Mouse (Mus musculus) heart, embryonic 14.5 days (tissue): ENCODE measurements at regions not wholly inside any gene's neighbourhood (a gene's known extent, or its start where the extent isn't known, plus 50 kb on each side); places are given as distances from the start of the nearest gene placed in this dataset.

Experiments used
- ATAC-seq: fragments of 200-750 bp; cut with Nextera tagmentation; 2 replicates; pipeline ENCODE4 v1.8.0; 2017; ENCODE audit warnings: low read depth, moderate TSS enrichment; ENCODE audit not compliant: insufficient number of reproducible peaks, insufficient read depth, low FRiP score
- H3K27ac ChIP-seq, 2 experiments: fragments of 200-500 bp in 1 of 2; fragments of 300-500 bp in 1 of 2; sonication (generic) in 1 of 2; replicated peaks in 1 of 2; 2 replicates each; pipeline ENCODE4 v1.5.1; 2012 to 2014; ENCODE audit warnings: low read depth in 2 of 2, low read length in 2 of 2, control low read depth in 1 of 2, mild to moderate bottlenecking in 1 of 2, mixed read lengths in 1 of 2; ENCODE audit not compliant: control insufficient read depth in 1 of 2, insufficient read depth in 1 of 2
- H3K27me3 ChIP-seq: fragments of 300-500 bp; sonication (generic); 2 replicates; pipeline ENCODE4 v1.6.1; 2014; ENCODE audit warnings: mild to moderate bottlenecking, low read length, control low read depth; ENCODE audit not compliant: control insufficient read depth, insufficient read depth
- H3K36me3 ChIP-seq: fragments of 300-500 bp; sonication (generic); 2 replicates; pipeline ENCODE4 v1.6.1; 2014; ENCODE audit warnings: mild to moderate bottlenecking, control low read depth, low read length, mixed read lengths; ENCODE audit not compliant: control insufficient read depth, insufficient read depth
- H3K4me1 ChIP-seq, 2 experiments: fragments of 200-500 bp in 1 of 2; fragments of 300-500 bp in 1 of 2; sonication (generic) in 1 of 2; 2 replicates each; pipeline ENCODE4 v1.6.1; 2012 to 2014; ENCODE audit warnings: low read length in 2 of 2, control low read depth in 1 of 2, mixed read lengths in 1 of 2; ENCODE audit not compliant: control insufficient read depth in 2 of 2, insufficient read depth in 2 of 2
- H3K4me2 ChIP-seq: fragments of 300-500 bp; sonication (generic); 2 replicates; pipeline ENCODE4 v1.6.1; 2014; ENCODE audit warnings: mild to moderate bottlenecking, low read length
- H3K4me3 ChIP-seq, 2 experiments: fragments of 200-500 bp in 1 of 2; fragments of 300-500 bp in 1 of 2; sonication (generic) in 1 of 2; 2 replicates each; pipeline ENCODE4 v1.5.1; 2012 to 2014; ENCODE audit warnings: low read length in 2 of 2, mild to moderate bottlenecking in 2 of 2, control low read depth in 1 of 2, low read depth in 1 of 2, moderate library complexity in 1 of 2; ENCODE audit not compliant: control insufficient read depth in 1 of 2, insufficient read depth in 1 of 2
- H3K9ac ChIP-seq: fragments of 300-500 bp; sonication (generic); 2 replicates; pipeline ENCODE4 v1.6.1; 2014; ENCODE audit warnings: mild to moderate bottlenecking, low read length
- H3K9me3 ChIP-seq: fragments of 300-500 bp; sonication (generic); 2 replicates; pipeline ENCODE4 v1.6.1; 2016; ENCODE audit warnings: low read length, control low read depth; ENCODE audit not compliant: control insufficient read depth
- WGBS: fragments of 180-500 bp; shearing (Covaris S2); extraction: QIAGEN DNeasy Blood & Tissue Kit; methylation state at CpG from one replicate; pipeline ENCODE4 v1.1.7; 2014; 5-methylcytosine and 5-hydroxymethylcytosine counted together

DNA sequence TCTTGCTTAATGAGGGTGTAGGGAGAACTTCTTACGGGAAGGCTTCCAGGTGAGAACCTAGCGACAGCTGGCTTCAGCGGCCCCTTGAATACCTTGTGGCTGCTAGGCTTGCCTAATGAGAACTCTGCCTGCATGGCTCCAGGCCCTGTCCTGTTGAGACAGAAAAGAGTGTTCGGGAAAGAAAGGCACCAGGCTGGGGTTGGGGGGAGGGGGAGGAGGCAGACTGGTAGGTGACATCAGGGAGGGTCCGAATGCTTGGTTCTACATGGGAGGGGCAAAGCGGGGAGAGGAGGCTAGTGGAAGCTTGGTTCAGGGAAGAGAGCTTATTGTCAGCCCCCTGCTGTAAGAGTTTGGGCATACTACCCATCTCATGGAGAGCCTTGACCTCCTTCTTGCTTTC lies 1164.9 kb upstream of the A1bg start:
- WGBS, result 65% methylated on average over 6 of the region's 6 CpGs
- Histone ChIP-seq H3K9me3 (no peaks in the 10 kb centered on the region), H3K27me3 (no peaks in the 10 kb centered on the region), H3K4me2 (no peak overlapping the region), H3K27ac (no peak overlapping the region), H3K36me3 (no peaks in the 10 kb centered on the region), H3K9ac (no peak overlapping the region), H3K4me3 (no peak overlapping the region), H3K4me1 (peaks cover 8 to 9% of the 10 kb centered on the region in 2 experiments)
- ATAC-seq, result no peak

DNA sequence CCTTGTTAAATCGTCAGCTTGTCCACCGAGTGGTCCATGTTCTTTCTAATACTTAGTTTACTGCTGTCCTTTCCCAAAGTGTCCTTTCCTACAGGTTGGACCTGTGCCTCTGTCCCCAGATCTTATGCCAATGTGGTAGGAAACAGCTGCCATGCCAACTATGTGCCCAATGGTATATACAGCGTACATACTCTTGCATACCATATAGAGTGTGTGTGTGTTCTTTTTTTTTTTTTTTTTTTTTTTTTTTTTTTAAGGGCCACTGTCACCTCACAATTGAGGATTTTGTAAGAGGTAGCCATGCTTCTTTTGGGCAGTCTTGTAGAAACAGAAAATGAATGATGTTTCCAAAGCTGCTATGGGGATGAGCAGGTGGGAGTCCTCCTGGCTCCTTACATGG lies 1163.2 kb upstream of the A1bg start:
- H3K27me3 ChIP-seq, result no peaks in the 10 kb centered on the region
- no peak for ATAC-seq
- no peak overlapping the region for H3K9ac ChIP-seq
- no peaks in the 10 kb centered on the region for H3K36me3 ChIP-seq
- no peak overlapping the region for H3K27ac ChIP-seq
- H3K4me1 ChIP-seq, result no peaks in the 10 kb centered on the region; a peak in 1 of 4 replicates
- H3K9me3 ChIP-seq, result no peaks in the 10 kb centered on the region
- no peak overlapping the region for H3K4me2 ChIP-seq
- 86% methylated on average over 3 of the region's 3 CpGs for WGBS
- H3K4me3 ChIP-seq, result no peak overlapping the region

GRCm38 (mm10) chr15:62083347-62083746 lies 1160.5 kb upstream of the A1bg start:
- Histone ChIP-seq H3K4me3 (no peak overlapping the region), H3K27me3 (no peaks in the 10 kb centered on the region), H3K27ac (no peak overlapping the region), H3K9me3 (no peaks in the 10 kb centered on the region), H3K4me2 (no peak overlapping the region), H3K4me1 (peaks cover 7% of the 10 kb centered on the region in 2 experiments), H3K36me3 (no peaks in the 10 kb centered on the region), H3K9ac (no peak overlapping the region)
- 82% methylated on average over 3 of the region's 3 CpGs for WGBS
- ATAC-seq, result no peak

GRCm38 (mm10) chr15:62082539-62082938 lies 1159.7 kb upstream of the A1bg start:
- no peak overlapping the region for H3K4me2 ChIP-seq
- WGBS, result 90% methylated on average over 2 of the region's 2 CpGs
- ATAC-seq, result no peak
- H3K9me3 ChIP-seq, result no peaks in the 10 kb centered on the region
- H3K36me3 ChIP-seq, result no peaks in the 10 kb centered on the region
- no peaks in the 10 kb centered on the region for H3K27me3 ChIP-seq
- no peak overlapping the region for H3K4me3 ChIP-seq
- H3K9ac ChIP-seq, result no peak overlapping the region
- peaks cover 7% of the 10 kb centered on the region in 2 experiments for H3K4me1 ChIP-seq
- no peak overlapping the region for H3K27ac ChIP-seq

DNA sequence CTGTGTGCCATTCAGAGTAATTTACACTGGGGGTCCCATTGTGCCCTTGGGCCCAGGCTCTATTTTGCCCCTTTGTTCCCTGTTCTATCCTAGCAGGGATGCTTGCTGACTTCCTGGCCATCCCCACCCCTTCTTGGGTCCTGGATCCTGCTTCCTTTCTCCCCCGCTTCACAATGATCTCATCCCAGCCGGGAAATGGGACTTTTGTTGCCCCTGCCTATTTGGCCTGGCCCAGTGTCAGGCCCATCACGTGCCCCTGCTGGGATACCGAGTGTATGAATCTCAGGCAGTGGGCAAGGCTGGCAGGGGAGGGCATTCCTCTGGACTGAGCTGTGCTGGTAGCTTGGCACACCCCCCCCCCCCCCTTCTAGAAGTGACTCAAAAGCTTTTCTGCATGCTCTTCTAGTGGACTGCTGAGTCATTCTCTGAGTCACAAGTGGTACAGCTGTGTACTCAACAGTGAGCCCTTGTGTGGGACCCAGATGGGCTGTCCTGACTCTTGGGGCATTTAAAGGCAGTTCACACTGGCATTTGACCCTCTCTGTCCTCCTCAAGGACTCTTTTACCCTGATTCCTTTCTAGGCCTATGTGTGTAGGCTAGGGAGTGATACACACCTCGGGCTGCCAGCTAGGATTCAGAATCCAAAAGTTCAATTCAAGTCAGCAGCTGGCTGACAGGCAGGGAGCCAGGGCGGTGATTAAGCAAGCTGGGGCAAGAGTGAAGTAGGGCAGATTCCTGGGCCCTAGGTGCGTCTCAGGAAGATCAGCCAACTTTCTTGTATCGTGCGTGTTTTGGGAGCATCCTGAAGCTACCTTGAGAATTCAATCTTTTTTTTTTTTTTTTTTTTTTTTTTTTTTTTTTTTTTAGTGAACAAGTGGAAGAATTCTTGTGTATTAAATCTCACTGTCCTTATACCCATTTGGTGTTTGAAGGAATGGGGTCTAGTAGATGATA lies 1156.6 kb upstream of the A1bg start:
- ATAC-seq, result 0 out of 2 replicates have a peak, but pooled peaks have one; percentile 47
- H3K9ac ChIP-seq, result no peak overlapping the region
- H3K4me2 ChIP-seq, result no peak overlapping the region
- 64% methylated on average over 9 of the region's 9 CpGs for WGBS
- H3K27ac ChIP-seq, result peak overlapping the region; percentile 2 to 44; a peak in 2 of 4 replicates
- no peaks in the 10 kb centered on the region for H3K9me3 ChIP-seq
- no peaks in the 10 kb centered on the region for H3K27me3 ChIP-seq
- no peak overlapping the region for H3K4me3 ChIP-seq
- no peaks in the 10 kb centered on the region for H3K36me3 ChIP-seq
- H3K4me1 ChIP-seq, result peaks cover 7% of the 10 kb centered on the region in 2 experiments; a peak in 3 of 4 replicates

- H3K9ac ChIP-seq, result no peak overlapping the region
- peaks cover 7% of the 10 kb centered on the region in 2 experiments; a peak in 3 of 4 replicates for H3K4me1 ChIP-seq
- no peak overlapping the region for H3K27ac ChIP-seq
- H3K9me3 ChIP-seq, result no peaks in the 10 kb centered on the region
- ATAC-seq, result no peak
- H3K4me3 ChIP-seq, result no peak overlapping the region
- H3K27me3 ChIP-seq, result no peaks in the 10 kb centered on the region
- no peaks in the 10 kb centered on the region for H3K36me3 ChIP-seq
- WGBS, result 78% methylated on average over 5 of the region's 5 CpGs
- H3K4me2 ChIP-seq, result no peak overlapping the region
These were observed 1153.9 kb upstream of the A1bg start for GRCm38 (mm10) chr15:62076552-62077234.

- 41% methylated on average over 4 of the region's 4 CpGs for WGBS
- Histone ChIP-seq H3K9ac (no peak overlapping the region), H3K9me3 (no peaks in the 10 kb centered on the region), H3K36me3 (no peaks in the 10 kb centered on the region), H3K4me2 (no peak overlapping the region), H3K4me3 (no peak overlapping the region), H3K4me1 (peaks cover 7% of the 10 kb centered on the region in 2 experiments; a peak in 3 of 4 replicates), H3K27me3 (no peaks in the 10 kb centered on the region), H3K27ac (no peak overlapping the region)
- no peak for ATAC-seq
These were observed 1151.9 kb upstream of the A1bg start for GRCm38 (mm10) chr15:62074735-62075134.
